ENCODE assay signal across 10 mouse cellular contexts in the genomic region with DNA sequence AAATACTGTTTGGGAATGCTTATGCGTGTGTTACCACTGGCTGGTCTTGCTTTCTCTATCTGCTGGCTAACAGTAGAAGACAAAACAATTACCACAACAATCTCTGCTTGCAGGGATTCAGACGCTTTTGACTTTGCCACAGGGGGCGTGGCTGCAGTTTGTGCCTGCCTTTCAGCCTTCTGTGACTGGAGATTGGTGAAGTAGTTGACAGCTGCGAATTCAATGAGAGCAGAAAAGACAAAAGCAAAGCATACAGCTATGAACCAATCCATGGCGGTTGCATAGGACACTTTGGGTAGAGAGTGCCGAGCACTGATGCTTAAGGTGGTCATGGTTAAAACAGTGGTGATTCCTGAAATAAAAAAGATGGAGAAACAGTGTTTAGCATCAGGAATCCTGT. TPM values are rescaled to one million over a fixed set of nuclear protein-coding genes. Genes with fewer than 3 reads are reported as not detected.
DNase-seq lines count a peak whose midpoint lies in the region; ATAC-seq lines count a peak whose summit lies in the region.
"Had no signal": no experiment of that assay in that cellular context is flagged by ENCODE, and none has a peak within 500 bp of the region (broad histone marks: within the 10 kb centered on the region; RNA-seq: fewer than 3 reads in every experiment).

No protein-coding gene starts in this region.

- no peak overlapping the region for H3K9ac ChIP-seq in midbrain, embryonic 15.5 days
- H3K9ac ChIP-seq in liver, embryonic 11.5 days (ENCODE audit: low read depth, low read length) = no peak overlapping the region
- H3K9ac ChIP-seq: embryonic facial prominence, embryonic 13.5 days had no signal

- WGBS in hindbrain, embryonic 10.5 days = 8% methylated on average over 6 of the region's 6 CpGs
- WGBS in midbrain, embryonic 15.5 days = 2% methylated on average over 6 of the region's 6 CpGs
- WGBS in liver, embryonic 11.5 days = 23% methylated on average over 6 of the region's 6 CpGs

- peak; percentile 56; the same call in 1 of the 2 replicates for ATAC-seq in midbrain, embryonic 15.5 days (replicated peaks)
- no peak for ATAC-seq in liver, embryonic 11.5 days (replicated peaks; ENCODE audit: low FRiP score)
- ATAC-seq: Patski had no signal

- 0 out of 2 replicates have a peak, but pooled peaks cover 8% of the 10 kb centered on the region for H3K4me1 ChIP-seq in hindbrain, embryonic 10.5 days (replicated peaks)
- peaks cover 4% of the 10 kb centered on the region; the same call in 1 of the 2 replicates for H3K4me1 ChIP-seq in midbrain, embryonic 15.5 days
- H3K4me1 ChIP-seq in liver, embryonic 11.5 days (replicated peaks; ENCODE audit: control insufficient read depth, insufficient read depth, low read length) = no peaks in the 10 kb centered on the region
- H3K4me1 ChIP-seq: embryonic facial prominence, embryonic 13.5 days had no signal

- peak overlapping the region; percentile 18 for H3K4me2 ChIP-seq in midbrain, embryonic 15.5 days
- no peak overlapping the region for H3K4me2 ChIP-seq in liver, embryonic 11.5 days
- H3K4me2 ChIP-seq: embryonic facial prominence, embryonic 13.5 days had no signal

- no peaks in the 10 kb centered on the region for H3K27me3 ChIP-seq in hindbrain, embryonic 10.5 days (ENCODE audit: insufficient read depth, poor library complexity, severe bottlenecking)
- H3K27me3 ChIP-seq in midbrain, embryonic 15.5 days (replicated peaks) = no peaks in the 10 kb centered on the region
- H3K27me3 ChIP-seq in liver, embryonic 11.5 days (replicated peaks; ENCODE audit: control insufficient read depth, insufficient read depth, low read length) = no peaks in the 10 kb centered on the region
- H3K27me3 ChIP-seq: embryonic facial prominence, embryonic 13.5 days had no signal

- H3K4me3 ChIP-seq in hindbrain, embryonic 10.5 days = peak overlapping the region; percentile 23; the same call in 1 of the 2 replicates
- no peak overlapping the region for H3K4me3 ChIP-seq in midbrain, embryonic 15.5 days
- no peak overlapping the region for H3K4me3 ChIP-seq in liver, embryonic 11.5 days (ENCODE audit: low read depth, low read length)
- H3K4me3 ChIP-seq: embryonic facial prominence, embryonic 13.5 days had no signal

- H3K27ac ChIP-seq in hindbrain, embryonic 10.5 days = peak overlapping the region; percentile 35; the same call in 1 of the 2 replicates
- no peak overlapping the region for H3K27ac ChIP-seq in midbrain, embryonic 15.5 days
- H3K27ac ChIP-seq in liver, embryonic 11.5 days (ENCODE audit: low read depth, low read length) = no peak overlapping the region
- H3K27ac ChIP-seq: embryonic facial prominence, embryonic 13.5 days had no signal

- H3K9me3 ChIP-seq in hindbrain, embryonic 10.5 days = no peaks in the 10 kb centered on the region
- H3K9me3 ChIP-seq in midbrain, embryonic 15.5 days = no peaks in the 10 kb centered on the region
- H3K9me3 ChIP-seq in liver, embryonic 11.5 days (ENCODE audit: control insufficient read depth, low read length) = no peaks in the 10 kb centered on the region
- H3K9me3 ChIP-seq: embryonic facial prominence, embryonic 13.5 days had no signal

- no peaks in the 10 kb centered on the region for H3K36me3 ChIP-seq in hindbrain, embryonic 10.5 days
- no peaks in the 10 kb centered on the region for H3K36me3 ChIP-seq in midbrain, embryonic 15.5 days (replicated peaks)
- H3K36me3 ChIP-seq in liver, embryonic 11.5 days (ENCODE audit: control insufficient read depth, insufficient read depth, low read length) = no peaks in the 10 kb centered on the region
- H3K36me3 ChIP-seq: embryonic facial prominence, embryonic 13.5 days had no signal

- DNase-seq in brain, adult 2 months (ENCODE audit: low read depth, low spot score) = peak; percentile 75
- DNase-seq in cerebellum, adult 9-11 months = peak; percentile 79
- DNase-seq in hindbrain, embryonic 10.5 days (ENCODE audit: low spot score) = peak; percentile 59
- DNase-seq in kidney, postnatal 4 days = no peak
- no peak for DNase-seq in thymus, postnatal 25 days
- no peak for DNase-seq in liver, embryonic 11.5 days (ENCODE audit: low spot score)

RNA-seq across cellular contexts. Expression of a gene that starts 6.0 kb away (rescaled TPM):
- polyA plus RNA-seq in hindbrain, embryonic 10.5 days (2016; fragmentation: Nextera tagmentation; extraction: Ambion mirVana) = not detected in 2 replicates
- polyA plus RNA-seq in midbrain, embryonic 15.5 days (2015; fragmentation: Nextera tagmentation; extraction: Ambion mirVana) = not detected in 2 replicates
- polyA plus RNA-seq in liver, embryonic 11.5 days (2014; fragmentation: Nextera tagmentation; extraction: Ambion mirVana) = not detected in 2 replicates
- polyA plus RNA-seq: heart, postnatal 0 days; Patski had no signal

Comparison
In these comparisons a context has a peak if more than half of its experiments do, and no peak if none do; other contexts are left out.
1. DNase-seq: peak in brain, adult 2 months (single experiment), cerebellum, adult 9-11 months (single experiment) and hindbrain, embryonic 10.5 days (single experiment); none in kidney, postnatal 4 days (0 of 2), thymus, postnatal 25 days (single experiment) and liver, embryonic 11.5 days (single experiment).